Comparison of ENCODE assay signal across 12 mouse cellular contexts in genomic region chr1:185098975-185099958, GRCm38 (mm10).
A peak's percentile ranks its signal among the peaks of the same experiment; 100 is the strongest.
DNase-seq lines count a peak whose midpoint lies in the region; ATAC-seq and TF ChIP-seq lines count a peak whose summit lies in the region.
"Had no signal": no experiment of that assay in that cellular context is flagged by ENCODE, and none has a peak within 500 bp of the region (broad histone marks: within the 10 kb centered on the region; RNA-seq: fewer than 3 reads in every experiment).

No protein-coding gene starts in this region.

- DNase-seq in intestine, embryonic 14.5 days (ENCODE audit: low spot score) = no peak
- DNase-seq in embryo, embryonic 10.5 days (ENCODE audit: low spot score) = peak; percentile 66
- peak; percentile 18 for DNase-seq in forebrain, postnatal 0 days
- DNase-seq in cerebellum, adult 9-11 months = no peak
- DNase-seq in yolk sac, embryonic 10.5 days (ENCODE audit: low spot score) = no peak
- DNase-seq: cerebellum, adult 11 months had no signal

- H3K4me3 ChIP-seq in intestine, embryonic 14.5 days (ENCODE audit: low read depth, low read length) = no peak overlapping the region
- no peak overlapping the region for H3K4me3 ChIP-seq in intestine, embryonic 15.5 days (replicated peaks)
- H3K4me3 ChIP-seq in forebrain, postnatal 0 days (ENCODE audit: low read depth, low read length) = no peak overlapping the region
- no peak overlapping the region for H3K4me3 ChIP-seq in midbrain, embryonic 16.5 days (ENCODE audit: low read depth, low read length)
- H3K4me3 ChIP-seq: erythroblast, embryonic 14.5 days had no signal

- no peaks in the 10 kb centered on the region for H3K36me3 ChIP-seq in intestine, embryonic 14.5 days (ENCODE audit: control insufficient read depth, insufficient read depth, low read length)
- H3K36me3 ChIP-seq in intestine, embryonic 15.5 days = no peaks in the 10 kb centered on the region
- no peaks in the 10 kb centered on the region for H3K36me3 ChIP-seq in forebrain, postnatal 0 days (ENCODE audit: insufficient read depth)
- H3K36me3 ChIP-seq in midbrain, embryonic 16.5 days (ENCODE audit: control insufficient read depth, insufficient read depth, low read length) = no peaks in the 10 kb centered on the region

- no peak for TF ChIP-seq CTCF in forebrain, postnatal 0 days (IDR thresholded peaks at IDR 0.05; ENCODE audit: low read depth)

- H3K27me3 ChIP-seq in intestine, embryonic 14.5 days (replicated peaks; ENCODE audit: control insufficient read depth, insufficient read depth, low read length) = no peaks in the 10 kb centered on the region
- H3K27me3 ChIP-seq in intestine, embryonic 15.5 days (replicated peaks) = no peaks in the 10 kb centered on the region
- no peaks in the 10 kb centered on the region for H3K27me3 ChIP-seq in forebrain, postnatal 0 days (ENCODE audit: insufficient read depth, low read length)
- no peaks in the 10 kb centered on the region for H3K27me3 ChIP-seq in midbrain, embryonic 16.5 days (ENCODE audit: control insufficient read depth, insufficient read depth, low read depth, low read length)
- H3K27me3 ChIP-seq: CH12.LX had no signal

- 49% methylated on average over 18 of the region's 18 CpGs for WGBS in intestine, embryonic 14.5 days
- 57% methylated on average over 18 of the region's 18 CpGs for WGBS in intestine, embryonic 15.5 days
- WGBS in forebrain, postnatal 0 days = 8% methylated on average over 18 of the region's 18 CpGs
- WGBS in midbrain, embryonic 16.5 days = 5% methylated on average over 18 of the region's 18 CpGs

- no peak overlapping the region for H3K9ac ChIP-seq in intestine, embryonic 14.5 days (ENCODE audit: low read length)
- H3K9ac ChIP-seq in intestine, embryonic 15.5 days = no peak overlapping the region
- H3K9ac ChIP-seq in forebrain, postnatal 0 days = no peak overlapping the region
- no peak overlapping the region for H3K9ac ChIP-seq in midbrain, embryonic 16.5 days (ENCODE audit: low read depth, low read length)

- H3K9me3 ChIP-seq in intestine, embryonic 14.5 days (ENCODE audit: control insufficient read depth, low read length) = no peaks in the 10 kb centered on the region
- H3K9me3 ChIP-seq in intestine, embryonic 15.5 days = no peaks in the 10 kb centered on the region
- H3K9me3 ChIP-seq in forebrain, postnatal 0 days (ENCODE audit: low read length) = no peaks in the 10 kb centered on the region
- no peaks in the 10 kb centered on the region for H3K9me3 ChIP-seq in midbrain, embryonic 16.5 days (replicated peaks; ENCODE audit: control insufficient read depth, low read length, poor library complexity, severe bottlenecking)

- no peak for ATAC-seq in intestine, embryonic 14.5 days (replicated peaks; ENCODE audit: low FRiP score, low TSS enrichment, low read depth)
- ATAC-seq in intestine, embryonic 15.5 days = no peak
- ATAC-seq in forebrain, postnatal 0 days = peak; percentile 55
- peak; percentile 39; the same call in 1 of the 2 replicates for ATAC-seq in midbrain, embryonic 16.5 days
- no peak for ATAC-seq in CD4-positive, CD25-positive, alpha-beta regulatory T cell, adult 4 months

- peak overlapping the region; percentile 57 for H3K27ac ChIP-seq in intestine, embryonic 14.5 days (ENCODE audit: low read depth)
- H3K27ac ChIP-seq in intestine, embryonic 15.5 days = no peak overlapping the region
- H3K27ac ChIP-seq in forebrain, postnatal 0 days (ENCODE audit: low read depth, low read length) = no peak overlapping the region
- no peak overlapping the region for H3K27ac ChIP-seq in midbrain, embryonic 16.5 days (ENCODE audit: low read length)
- H3K27ac ChIP-seq: kidney, postnatal 0 days had no signal

- H3K4me2 ChIP-seq in intestine, embryonic 14.5 days (ENCODE audit: low read length) = no peak overlapping the region
- H3K4me2 ChIP-seq in intestine, embryonic 15.5 days (replicated peaks) = no peak overlapping the region
- no peak overlapping the region for H3K4me2 ChIP-seq in forebrain, postnatal 0 days (ENCODE audit: low read depth)
- no peak overlapping the region for H3K4me2 ChIP-seq in midbrain, embryonic 16.5 days (ENCODE audit: low read length)

- H3K4me1 ChIP-seq in intestine, embryonic 14.5 days (replicated peaks; ENCODE audit: control insufficient read depth, insufficient read depth, low read length) = peaks cover 20% of the 10 kb centered on the region
- H3K4me1 ChIP-seq in intestine, embryonic 15.5 days (replicated peaks) = peaks cover 16% of the 10 kb centered on the region
- no peaks in the 10 kb centered on the region for H3K4me1 ChIP-seq in forebrain, postnatal 0 days (ENCODE audit: insufficient read depth)
- peaks cover 16% of the 10 kb centered on the region for H3K4me1 ChIP-seq in midbrain, embryonic 16.5 days (ENCODE audit: control insufficient read depth, insufficient read depth, low read length)

Comparison
In these comparisons a context has a peak if more than half of its experiments do, and no peak if none do; other contexts are left out.
1. ATAC-seq: peak in forebrain, postnatal 0 days (single experiment) and midbrain, embryonic 16.5 days (single experiment); none in intestine, embryonic 14.5 days (single experiment), intestine, embryonic 15.5 days (single experiment) and CD4-positive, CD25-positive, alpha-beta regulatory T cell, adult 4 months (single experiment).
2. DNase-seq: peak in embryo, embryonic 10.5 days (single experiment) and forebrain, postnatal 0 days (single experiment); none in intestine, embryonic 14.5 days (single experiment), cerebellum, adult 9-11 months (single experiment) and yolk sac, embryonic 10.5 days (single experiment).